Mouse (Mus musculus) sigmoid colon, adult 10 weeks (tissue): ENCODE data around the gene Ache. TPM values are rescaled to one million over a fixed set of nuclear protein-coding genes. Genes with fewer than 3 reads are reported as not detected.

Experiments
- polyA plus RNA-seq: library from polyadenylated mRNA; stranded (reverse); fragments of 350-450 nt; fragmentation: Illumina TruSeq; extraction: RNeasy Lipid Tissue Mini Kit (QIAGEN cat#74804); gene quantifications from one replicate; pipeline ENCODE4 v1.2.3, GENCODE M21; 2014; ENCODE audit warnings: low read depth, low replicate concordance

Ache gene
- polyA plus RNA-seq: 1.5 TPM

DNA sequence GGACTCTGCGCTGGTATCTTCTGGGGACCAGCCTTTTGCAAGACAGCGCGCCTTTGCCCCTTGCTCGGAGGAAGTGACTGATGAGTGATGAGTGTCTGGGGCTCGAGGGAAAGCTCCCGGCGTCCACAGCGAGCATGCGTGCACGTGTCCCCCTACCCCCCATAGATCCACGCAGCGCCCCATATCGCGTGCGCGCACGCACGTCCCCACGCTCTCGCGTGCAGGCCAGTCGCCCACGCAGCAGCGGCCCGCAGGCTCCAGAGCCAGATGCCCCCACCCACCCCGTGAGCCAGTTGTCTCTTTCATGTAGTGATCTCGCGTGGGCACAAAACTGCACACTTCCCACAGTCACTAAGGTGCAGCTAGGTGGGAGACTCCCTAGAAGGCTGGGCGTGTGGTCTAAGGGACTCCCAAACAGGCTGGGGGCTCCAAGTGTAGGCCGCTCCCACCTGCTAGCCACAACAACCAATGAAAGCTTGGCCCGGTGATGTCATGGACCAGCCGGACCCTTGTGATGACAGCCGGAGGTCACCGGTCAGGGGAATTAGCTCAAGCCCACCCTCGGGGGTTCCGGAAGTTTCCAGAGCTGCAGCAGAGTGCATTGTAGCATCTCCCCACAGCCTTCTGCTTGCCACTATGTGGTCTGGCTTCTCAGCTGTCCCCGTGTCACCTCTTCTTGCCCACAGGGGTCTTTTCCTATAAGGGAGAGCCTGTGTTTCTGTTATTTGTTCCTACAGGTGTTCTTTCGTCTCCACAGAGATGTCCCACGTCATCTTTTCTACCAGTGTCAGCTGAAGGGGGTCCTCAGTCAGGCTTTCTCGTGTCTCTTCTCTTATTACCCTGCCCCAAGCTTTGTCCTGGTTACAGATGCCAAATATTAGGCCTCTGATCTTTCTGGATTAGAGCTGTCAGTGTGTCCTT is at the start of gene Ache:
Ache (plus strand) TSS at position 488 of the 921 bp plus-strand sequence.

GRCm38 (mm10) chr5:137293839-137294743 is 6.8 kb downstream of the Ache start, which contains the start of gene Ufsp1:
Gene Ufsp1 (plus strand): TSS chr5:137294629.

GRCm38 (mm10) chr5:137307071-137307912 is 20.0 kb downstream of the Ache start, which contains the start of gene Srrt:
Gene Srrt (minus strand): TSS chr5:137307674.

GRCm38 (mm10) chr5:137314193-137315083 is 27.1 kb downstream of the Ache start, which contains the start of gene Trip6:
Gene Trip6 (minus strand): TSS chr5:137314404.

DNA sequence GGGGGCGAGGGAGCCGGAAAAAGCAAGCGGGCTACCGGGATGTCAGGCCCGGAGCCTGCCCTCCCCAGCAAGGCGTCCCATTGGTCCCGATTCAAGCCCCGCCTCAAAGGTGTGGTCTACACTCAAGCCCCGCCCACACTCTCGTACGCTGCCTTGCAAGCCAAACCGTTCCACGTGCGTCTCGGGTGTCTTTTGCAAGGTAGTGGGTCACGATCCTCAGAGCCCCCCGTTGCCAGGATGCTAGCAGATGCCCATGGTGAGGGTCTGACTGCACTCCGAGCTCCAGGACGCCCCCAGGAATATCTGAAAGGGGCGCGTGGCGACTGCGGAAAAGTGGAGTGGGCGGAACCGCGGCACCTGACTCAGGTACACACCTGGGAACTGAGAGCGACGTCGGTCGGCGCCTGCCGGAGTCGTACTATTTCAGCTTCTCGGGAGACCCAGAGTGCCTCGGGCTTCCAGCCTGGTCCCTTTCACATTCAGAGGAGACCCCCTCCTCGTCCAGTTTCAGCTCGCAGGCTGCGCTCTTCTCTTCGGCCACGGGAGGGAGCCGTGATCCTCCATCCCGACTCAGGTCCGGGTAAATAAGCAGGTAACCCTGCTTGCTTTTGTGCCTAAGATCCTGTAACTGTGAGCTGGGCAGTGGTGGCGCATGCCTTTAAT is 46.3 kb downstream of the Ache start, which contains the start of gene Slc12a9:
Slc12a9 (minus strand) TSS at position 86 of the 663 bp plus-strand sequence.

Other genes starting within 250 kb of the Ache start
- gene Ap1s1, start 241.4 kb upstream of the Ache start, polyA plus RNA-seq: 24.8 TPM
- gene Serpine1, start 215.3 kb upstream of the Ache start, polyA plus RNA-seq: 2.5 TPM
- 31.6 TPM for gene Trim56, start 171.3 kb upstream of the Ache start, polyA plus RNA-seq
- gene Muc3, start 138.2 kb upstream of the Ache start, polyA plus RNA-seq: 1,955 TPM
- gene Muc3a, start 75.1 kb upstream of the Ache start, polyA plus RNA-seq: 39.4 TPM
- 5.0 TPM for gene Ufsp1, start 7.1 kb downstream of the Ache start, polyA plus RNA-seq
- 30.8 TPM for gene Srrt, start 20.2 kb downstream of the Ache start, polyA plus RNA-seq
- not detected for gene Trip6, start 26.9 kb downstream of the Ache start, polyA plus RNA-seq
- gene Slc12a9, start 46.1 kb downstream of the Ache start, polyA plus RNA-seq: 2.0 TPM
- gene Ephb4, start 62.6 kb downstream of the Ache start, polyA plus RNA-seq: 8.0 TPM
- gene Zan, start 189.5 kb downstream of the Ache start, polyA plus RNA-seq: 10.9 TPM
- not detected for gene Pop7, start 215.0 kb downstream of the Ache start, polyA plus RNA-seq
- 2.5 TPM for gene Gigyf1, start 231.0 kb downstream of the Ache start, polyA plus RNA-seq
- not detected for gene Epo, start 245.7 kb downstream of the Ache start, polyA plus RNA-seq
- 2.5 TPM for gene Gnb2, start 246.0 kb downstream of the Ache start, polyA plus RNA-seq